Mouse (Mus musculus): ENCODE results near the gene Bfsp1. TPM values are rescaled to one million over a fixed set of nuclear protein-coding genes. Genes with fewer than 3 reads are reported as not detected.

Bfsp1 gene
- polyA plus RNA-seq, 1 experiment from 2014 or later: 1.1 TPM

DNA sequence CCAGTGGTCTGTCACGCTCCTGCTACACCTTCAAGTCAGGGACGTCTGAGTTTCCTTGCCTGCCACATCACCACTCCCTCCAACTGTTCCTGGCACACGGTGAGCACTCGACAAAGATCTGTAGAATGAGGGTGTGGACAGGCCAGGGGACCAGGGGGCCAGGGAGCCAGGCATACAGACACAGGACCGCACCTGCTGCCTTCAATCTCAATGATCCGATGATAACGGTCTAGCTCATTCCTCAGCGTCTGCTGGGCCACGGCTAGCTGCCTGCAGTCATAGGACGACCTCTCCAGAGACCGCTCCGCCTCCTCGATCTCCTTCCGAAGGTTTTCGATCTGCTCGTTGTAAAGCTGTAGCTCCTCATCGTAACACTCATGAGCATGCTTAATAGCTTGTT lies 31.3 kb downstream of the Bfsp1 start:
- Histone ChIP-seq H3K9ac (no peak overlapping the region), H3K4me1 (replicated peaks) (no peaks in the 10 kb centered on the region), H3K27ac (replicated peaks) (no peak overlapping the region), H3K27me3 (no peaks in the 10 kb centered on the region), H3K4me3 (no peak overlapping the region), H3K36me3 (no peaks in the 10 kb centered on the region), H3K9me3 (no peaks in the 10 kb centered on the region), H3K4me2 (no peak overlapping the region)
- 65% methylated on average over 17 of the region's 17 CpGs for WGBS
- ATAC-seq (ENCODE audit: low read depth): no peak

DNA sequence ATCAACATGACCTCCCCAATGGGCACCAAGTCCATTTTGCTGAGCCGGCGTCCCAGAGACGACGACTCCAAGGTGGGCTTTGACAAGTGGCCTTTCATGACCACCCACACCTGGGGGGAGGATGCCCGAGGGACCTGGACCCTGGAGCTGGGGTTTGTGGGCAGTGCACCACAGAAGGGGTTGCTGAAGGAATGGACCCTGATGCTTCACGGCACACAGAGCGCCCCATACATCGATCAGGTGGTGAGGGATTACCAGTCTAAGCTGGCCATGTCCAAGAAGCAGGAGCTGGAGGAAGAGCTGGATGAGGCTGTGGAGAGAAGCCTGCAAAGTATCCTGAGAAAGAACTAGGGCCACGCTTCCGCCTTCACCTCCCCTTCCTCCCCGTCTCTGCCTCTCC lies 49.5 kb downstream of the Bfsp1 start:
- Histone ChIP-seq H3K4me1 (replicated peaks) (no peaks in the 10 kb centered on the region), H3K4me2 (no peak overlapping the region), H3K4me3 (no peak overlapping the region), H3K9me3 (no peaks in the 10 kb centered on the region), H3K27me3 (no peaks in the 10 kb centered on the region), H3K9ac (no peak overlapping the region), H3K36me3 (no peaks in the 10 kb centered on the region), H3K27ac (replicated peaks) (no peak overlapping the region)
- no peak for ATAC-seq (ENCODE audit: low read depth)
- 91% methylated on average over 11 of the region's 11 CpGs for WGBS

DNA sequence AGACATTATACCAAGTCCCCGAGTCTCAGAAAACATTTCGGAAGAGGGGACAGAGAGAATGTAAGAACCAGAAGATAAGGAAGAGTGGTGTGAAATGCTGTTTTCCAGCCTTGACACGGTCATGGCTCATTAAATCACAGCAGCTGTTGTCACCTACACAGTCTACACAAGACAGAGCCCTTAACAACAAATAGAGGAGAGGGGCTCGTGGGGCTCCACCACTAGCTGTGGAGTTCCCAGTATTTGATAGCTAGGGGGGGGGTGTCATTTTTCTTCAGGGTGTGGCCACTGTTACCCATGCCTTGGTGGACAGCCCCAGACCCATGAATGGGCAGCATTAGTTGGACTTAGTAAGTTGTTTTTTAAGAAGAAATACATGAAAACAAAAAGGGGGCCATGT lies 50.7 kb downstream of the Bfsp1 start:
- no peak overlapping the region for H3K9ac ChIP-seq
- WGBS: 60% methylated on average over 4 of the region's 4 CpGs
- ATAC-seq (ENCODE audit: low read depth): no peak
- H3K36me3 ChIP-seq: no peaks in the 10 kb centered on the region
- no peak overlapping the region for H3K4me3 ChIP-seq
- H3K4me2 ChIP-seq: no peak overlapping the region
- no peaks in the 10 kb centered on the region for H3K9me3 ChIP-seq
- no peaks in the 10 kb centered on the region for H3K27me3 ChIP-seq
- H3K4me1 ChIP-seq (replicated peaks): no peaks in the 10 kb centered on the region
- H3K27ac ChIP-seq (replicated peaks): no peak overlapping the region

DNA sequence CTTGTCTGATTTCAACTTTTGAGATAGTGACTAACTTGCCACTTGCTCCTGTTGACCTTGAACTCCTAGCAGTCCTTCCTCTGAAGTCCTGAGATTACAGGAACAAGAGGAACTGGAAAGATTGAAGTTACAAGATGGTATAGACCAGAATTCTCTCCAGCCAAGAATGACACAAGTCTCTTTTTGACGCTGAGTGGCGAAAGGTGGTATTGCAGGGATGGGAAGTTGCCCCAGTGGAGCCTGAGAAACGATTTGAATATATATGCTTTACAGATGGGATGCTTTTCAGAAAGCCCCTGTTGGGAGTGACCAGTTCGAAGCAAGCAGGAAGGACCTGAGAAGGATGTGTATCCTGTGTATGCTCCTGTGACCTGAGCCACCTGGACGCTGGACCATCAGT lies 54.2 kb downstream of the Bfsp1 start:
- H3K36me3 ChIP-seq: peaks cover 10% of the 10 kb centered on the region; the same call in 1 of the 2 replicates
- no peak for ATAC-seq (ENCODE audit: low read depth)

DNA sequence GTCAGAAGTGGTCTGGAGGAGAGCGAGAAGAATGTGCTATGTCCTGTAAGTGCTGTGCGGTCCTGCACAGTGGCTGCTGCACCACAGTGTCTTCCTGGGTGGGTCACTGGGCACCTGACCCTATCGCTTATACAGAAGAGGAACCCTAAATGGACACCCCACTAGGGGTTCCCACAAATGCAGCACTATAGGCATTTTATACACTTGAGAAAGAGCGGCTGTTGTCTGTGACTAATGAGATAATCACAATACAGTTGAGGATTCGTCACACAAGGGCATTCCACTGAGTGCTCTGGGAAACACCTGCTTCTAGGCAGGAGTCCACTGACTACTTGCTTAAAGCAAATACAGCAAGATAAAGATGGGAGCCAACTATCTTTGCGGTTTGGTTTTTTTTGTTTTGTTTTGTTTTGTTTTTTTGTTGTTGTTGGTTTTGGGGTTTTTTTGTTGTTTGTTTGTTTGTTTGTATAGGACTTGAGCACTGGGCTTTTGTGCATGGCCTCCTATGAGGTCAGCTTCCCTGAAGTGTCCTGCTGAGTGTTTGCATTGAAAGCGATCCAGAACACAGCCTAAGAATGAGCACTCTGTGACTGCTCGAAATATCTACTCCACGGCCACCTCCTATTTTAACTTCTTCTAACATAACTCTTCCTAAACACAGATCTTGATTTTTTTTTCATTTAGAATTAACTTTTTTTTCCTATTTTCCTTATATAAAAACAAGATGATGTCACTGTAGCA lies 55.9 kb downstream of the Bfsp1 start:
- ATAC-seq (ENCODE audit: low read depth): no peak
- H3K9me3 ChIP-seq: no peaks in the 10 kb centered on the region
- H3K4me1 ChIP-seq (replicated peaks): peaks cover 7% of the 10 kb centered on the region; the same call in 1 of the 2 replicates
- peaks cover 15% of the 10 kb centered on the region; the same call in 1 of the 2 replicates for H3K36me3 ChIP-seq
- H3K4me3 ChIP-seq: no peak overlapping the region
- no peaks in the 10 kb centered on the region for H3K27me3 ChIP-seq
- no peak overlapping the region for H3K4me2 ChIP-seq
- H3K27ac ChIP-seq (replicated peaks): no peak overlapping the region
- H3K9ac ChIP-seq: no peak overlapping the region
- WGBS: 51% methylated on average over 9 of the region's 9 CpGs

More for the DNA sequence above, 54.2 kb downstream of the Bfsp1 start:
- Histone ChIP-seq H3K9me3 (no peaks in the 10 kb centered on the region), H3K9ac (no peak overlapping the region), H3K4me2 (no peak overlapping the region), H3K4me1 (replicated peaks) (peaks cover 7% of the 10 kb centered on the region; the same call in 1 of the 2 replicates), H3K4me3 (no peak overlapping the region), H3K27me3 (no peaks in the 10 kb centered on the region), H3K27ac (replicated peaks) (no peak overlapping the region)
- WGBS: 68% methylated on average over 5 of the region's 5 CpGs

DNA sequence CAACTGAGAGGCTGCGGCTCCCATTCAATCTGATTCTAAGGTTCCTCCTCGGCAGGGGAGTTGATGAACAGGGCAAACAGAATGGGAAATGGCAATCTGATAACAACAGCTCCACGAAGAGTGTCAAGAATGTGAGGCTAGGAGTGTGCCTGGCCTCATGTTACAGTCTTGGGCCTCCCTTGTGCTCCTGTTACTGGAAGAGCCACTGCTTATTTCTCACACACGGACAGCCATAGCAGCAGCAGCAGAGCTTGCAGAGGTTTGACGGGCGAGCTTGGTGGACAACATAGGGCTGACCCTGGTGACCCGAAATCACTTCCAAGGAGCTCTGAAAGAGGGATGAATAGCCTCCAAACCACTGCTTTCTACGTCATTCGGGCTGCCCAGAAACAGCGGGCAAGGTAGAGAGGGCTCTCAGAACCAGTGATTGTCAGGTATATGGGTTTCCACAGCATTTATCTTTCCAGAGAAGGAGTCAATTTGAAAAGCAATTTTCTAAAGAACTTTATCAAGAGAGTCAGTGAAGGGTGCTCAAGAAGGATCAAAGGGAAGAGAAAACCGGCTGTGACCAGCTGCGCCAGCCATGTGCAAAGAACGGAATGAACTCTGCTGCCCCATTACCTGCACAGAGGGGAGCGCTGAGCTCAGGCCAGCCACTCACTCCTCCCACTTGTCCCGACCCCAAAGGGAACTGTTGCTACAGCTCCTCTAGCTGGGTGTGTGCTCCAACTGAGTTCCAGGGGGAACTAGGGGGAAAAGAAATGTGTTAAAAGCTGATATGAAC lies 56.6 kb downstream of the Bfsp1 start:
- Histone ChIP-seq H3K4me1 (replicated peaks) (peaks cover 7% of the 10 kb centered on the region; the same call in 1 of the 2 replicates), H3K9me3 (no peaks in the 10 kb centered on the region), H3K27me3 (no peaks in the 10 kb centered on the region), H3K4me3 (no peak overlapping the region), H3K4me2 (no peak overlapping the region), H3K27ac (replicated peaks) (no peak overlapping the region), H3K9ac (no peak overlapping the region), H3K36me3 (peaks cover 15% of the 10 kb centered on the region)
- 71% methylated on average over 15 of the region's 15 CpGs for WGBS
- ATAC-seq (ENCODE audit: low read depth): no peak

DNA sequence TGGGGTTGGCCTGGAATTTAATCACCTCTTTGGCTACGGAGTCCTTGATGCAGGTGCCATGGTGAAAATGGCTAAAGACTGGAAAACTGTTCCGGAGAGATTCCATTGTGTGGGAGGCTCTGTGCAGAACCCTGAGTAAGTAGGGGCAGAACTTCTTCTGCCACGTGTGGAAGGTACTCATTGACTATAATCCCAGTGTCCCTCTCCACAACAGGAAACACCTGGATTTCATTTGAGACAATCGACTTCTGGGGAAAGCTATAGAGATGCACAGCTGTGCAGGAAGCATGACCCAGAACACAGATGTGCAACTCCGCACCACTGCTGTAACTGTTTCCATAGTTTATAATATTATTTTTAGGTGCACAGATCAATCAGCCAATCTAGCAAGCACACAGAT lies 61.9 kb downstream of the Bfsp1 start:
- Histone ChIP-seq H3K9ac (no peak overlapping the region), H3K4me2 (no peak overlapping the region), H3K36me3 (peaks cover 24% of the 10 kb centered on the region), H3K27ac (replicated peaks) (no peak overlapping the region), H3K4me3 (no peak overlapping the region), H3K9me3 (no peaks in the 10 kb centered on the region), H3K4me1 (replicated peaks) (no peaks in the 10 kb centered on the region), H3K27me3 (no peaks in the 10 kb centered on the region)
- 85% methylated on average over 5 of the region's 5 CpGs for WGBS
- ATAC-seq (ENCODE audit: low read depth): no peak

DNA sequence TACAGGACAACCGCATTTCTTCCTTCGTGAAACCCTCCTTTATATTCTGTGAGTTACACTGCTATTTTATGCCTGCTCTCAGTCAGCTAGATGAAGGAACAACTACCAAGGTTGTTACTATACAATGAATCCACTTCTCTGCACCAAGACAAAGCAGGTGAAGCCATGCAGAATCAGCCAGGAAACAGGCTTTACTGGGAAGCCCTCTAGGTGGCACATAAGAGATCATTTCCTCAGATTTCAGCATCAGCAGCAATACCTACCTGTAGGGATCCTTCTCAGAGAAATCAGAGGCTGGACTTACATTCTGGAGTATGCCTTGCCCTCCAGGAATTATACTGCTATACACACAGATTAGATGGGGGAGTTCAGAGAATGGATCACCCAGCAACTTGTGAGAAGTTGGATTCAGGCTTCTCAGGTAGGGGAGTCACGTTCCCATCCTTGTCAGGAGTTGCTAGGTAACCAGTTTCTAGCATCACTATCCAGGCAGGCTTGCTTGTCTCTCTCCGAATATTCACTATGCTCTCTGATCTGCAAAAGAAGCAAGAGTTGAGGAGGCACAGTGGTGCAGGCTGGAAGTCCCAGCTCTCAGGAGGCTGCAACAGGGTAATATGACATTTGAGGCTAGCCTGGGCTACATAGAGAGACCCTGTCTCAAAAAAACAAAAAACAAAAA lies 66.5 kb downstream of the Bfsp1 start:
- H3K4me3 ChIP-seq: no peak overlapping the region
- ATAC-seq (ENCODE audit: low read depth): no peak
- no peaks in the 10 kb centered on the region for H3K9me3 ChIP-seq
- H3K27ac ChIP-seq (replicated peaks): no peak overlapping the region
- 73% methylated on average over 4 of the region's 4 CpGs for WGBS
- no peaks in the 10 kb centered on the region for H3K4me1 ChIP-seq (replicated peaks)
- no peak overlapping the region for H3K4me2 ChIP-seq
- H3K9ac ChIP-seq: no peak overlapping the region
- no peaks in the 10 kb centered on the region for H3K27me3 ChIP-seq
- H3K36me3 ChIP-seq: peaks cover 10% of the 10 kb centered on the region

DNA sequence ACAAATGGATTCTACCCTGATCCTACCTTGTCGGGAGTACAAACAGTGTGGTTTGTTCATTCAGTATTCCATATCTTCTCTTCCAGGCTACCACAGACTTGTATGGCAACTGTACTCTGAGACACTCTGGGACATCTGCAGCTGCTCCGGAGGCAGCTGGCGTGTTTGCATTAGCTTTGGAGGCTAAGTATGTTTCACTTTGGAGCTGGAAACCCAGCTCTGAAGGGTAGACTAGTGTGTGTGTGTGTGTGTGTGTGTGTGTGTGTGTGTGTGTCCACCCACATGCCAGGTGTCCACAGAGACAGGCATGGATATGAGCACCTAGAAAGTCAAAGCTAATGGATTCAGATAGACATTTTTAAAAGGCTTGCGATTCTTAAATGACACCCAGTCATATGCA lies 67.1 kb downstream of the Bfsp1 start:
- peaks cover 5% of the 10 kb centered on the region for H3K36me3 ChIP-seq
- no peak overlapping the region for H3K9ac ChIP-seq
- H3K4me1 ChIP-seq (replicated peaks): no peaks in the 10 kb centered on the region
- no peak for ATAC-seq (ENCODE audit: low read depth)
- H3K4me2 ChIP-seq: no peak overlapping the region
- no peak overlapping the region for H3K4me3 ChIP-seq
- H3K27ac ChIP-seq (replicated peaks): no peak overlapping the region
- WGBS: 90% methylated on average over 4 of the region's 4 CpGs
- H3K9me3 ChIP-seq: no peaks in the 10 kb centered on the region
- no peaks in the 10 kb centered on the region for H3K27me3 ChIP-seq

DNA sequence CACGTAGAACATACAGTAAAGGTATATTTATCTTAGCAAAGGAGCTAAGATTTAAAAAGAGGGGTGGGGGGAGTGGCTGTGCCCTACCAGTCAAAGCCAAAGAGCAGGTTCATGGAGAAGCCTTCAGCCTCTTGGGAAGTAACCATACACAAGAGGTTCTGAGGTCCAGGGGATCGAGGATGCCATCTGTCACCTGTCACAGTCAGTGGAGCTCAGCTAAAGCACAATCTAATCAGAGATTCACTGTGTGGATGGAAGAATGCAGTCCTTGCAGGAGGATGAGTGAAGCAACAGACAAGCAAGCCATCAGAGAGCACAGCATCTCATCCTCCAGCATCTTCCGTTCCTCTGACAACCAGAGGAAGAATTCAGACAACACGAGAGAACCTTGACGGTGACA lies 73.1 kb downstream of the Bfsp1 start:
- H3K4me2 ChIP-seq: no peak overlapping the region
- H3K4me3 ChIP-seq: no peak overlapping the region
- no peaks in the 10 kb centered on the region for H3K27me3 ChIP-seq
- WGBS: 92% methylated on average over 5 of the region's 5 CpGs
- ATAC-seq (ENCODE audit: low read depth): no peak
- no peaks in the 10 kb centered on the region for H3K4me1 ChIP-seq (replicated peaks)
- no peak overlapping the region for H3K9ac ChIP-seq
- H3K27ac ChIP-seq (replicated peaks): no peak overlapping the region
- H3K9me3 ChIP-seq: no peaks in the 10 kb centered on the region
- no peaks in the 10 kb centered on the region for H3K36me3 ChIP-seq

DNA sequence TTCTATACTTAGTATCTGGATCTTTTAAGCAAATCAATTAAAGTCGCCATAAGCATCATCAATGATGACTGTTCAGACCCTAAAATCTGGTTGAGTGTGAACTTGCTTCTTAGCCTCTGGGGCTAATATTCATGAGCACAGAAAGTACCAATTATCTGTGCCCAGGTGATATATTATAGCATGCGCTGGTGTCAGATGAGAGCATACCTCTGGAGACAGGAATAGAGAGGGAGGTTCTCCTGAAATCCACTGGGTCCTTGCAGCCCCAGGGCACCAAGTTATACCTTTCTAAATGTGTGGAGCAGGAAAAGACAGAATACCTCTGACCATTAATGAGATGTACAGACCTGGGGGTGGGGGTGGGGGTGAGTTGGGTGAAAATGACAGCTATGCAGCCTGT lies 82.7 kb downstream of the Bfsp1 start:
- Histone ChIP-seq H3K4me1 (replicated peaks) (no peaks in the 10 kb centered on the region), H3K36me3 (no peaks in the 10 kb centered on the region), H3K9ac (no peak overlapping the region), H3K27ac (replicated peaks) (no peak overlapping the region), H3K27me3 (no peaks in the 10 kb centered on the region), H3K4me3 (no peak overlapping the region), H3K4me2 (no peak overlapping the region), H3K9me3 (no peaks in the 10 kb centered on the region)
- WGBS: 79% methylated on average over 2 of the region's 2 CpGs
- no peak for ATAC-seq (ENCODE audit: low read depth)

All from neural tube, embryonic 13.5 days (tissue).